Mouse (Mus musculus) small intestine, adult 10 weeks (tissue): ENCODE results near the gene Dcaf10. TPM values are rescaled to one million over a fixed set of nuclear protein-coding genes. Genes with fewer than 3 reads are reported as not detected.

ENCODE experiments used
- polyA plus RNA-seq: library from polyadenylated mRNA; stranded (reverse); fragments of 350-450 nt; fragmentation: Illumina TruSeq; extraction: RNeasy Lipid Tissue Mini Kit (QIAGEN cat#74804); gene quantifications from one replicate; pipeline ENCODE4 v1.2.3, GENCODE M21; 2014; ENCODE audit warnings: low replicate concordance

Gene Dcaf10
- polyA plus RNA-seq: 23.3 TPM

GRCm38 (mm10) chr4:45341669-45342249 is at the start of gene Dcaf10:
Dcaf10 (plus strand) TSS chr4:45342101.

GRCm38 (mm10) chr4:45296662-45297564 is 45.0 kb upstream of the Dcaf10 start, which contains the start of gene Trmt10b:
Trmt10b (plus strand) TSS chr4:45297127.

GRCm38 (mm10) chr4:45342286-45343155 is 620 bp downstream of the Dcaf10 start, which contains the start of gene Exosc3:
Exosc3 (minus strand) TSS chr4:45342732.

GRCm38 (mm10) chr4:45408427-45409132 is 66.7 kb downstream of the Dcaf10 start, which contains the start of gene Slc25a51:
Slc25a51 (minus strand) TSS chr4:45408766.

Other genes starting within 250 kb of the Dcaf10 start
- 107 TPM for gene Tomm5, start 234.0 kb upstream of the Dcaf10 start, polyA plus RNA-seq
- not detected for gene Frmpd1, start 157.2 kb upstream of the Dcaf10 start, polyA plus RNA-seq
- 8.7 TPM for gene Trmt10b, start 45.0 kb upstream of the Dcaf10 start, polyA plus RNA-seq
- 49.9 TPM for gene Exosc3, start 631 bp downstream of the Dcaf10 start, polyA plus RNA-seq
- 75.8 TPM for gene Slc25a51, start 66.7 kb downstream of the Dcaf10 start, polyA plus RNA-seq
- gene Shb, start 190.4 kb downstream of the Dcaf10 start, polyA plus RNA-seq: 4.3 TPM